Mouse (Mus musculus) erythroblast, embryonic 14.5 days (primary cell): ENCODE data around the gene Tubb4a. TPM values are rescaled to one million over a fixed set of nuclear protein-coding genes. Genes with fewer than 3 reads are reported as not detected.

Experiments
- H3K27me3 ChIP-seq: 2 replicates; pipeline ENCODE4 v1.6.1; 2012; ENCODE audit warnings: inconsistent platforms; ENCODE audit not compliant: control insufficient read depth
- H3K36me3 ChIP-seq: 2 replicates; pipeline ENCODE4 v1.6.1; 2012; ENCODE audit warnings: mild to moderate bottlenecking, inconsistent platforms; ENCODE audit not compliant: control insufficient read depth
- H3K4me1 ChIP-seq: 2 replicates; pipeline ENCODE4 v1.6.1; 2012; ENCODE audit warnings: inconsistent platforms; ENCODE audit not compliant: control insufficient read depth
- H3K4me3 ChIP-seq: replicated peaks from 2 replicates; pipeline ENCODE3; 2012; ENCODE audit warnings: moderate library complexity, mild to moderate bottlenecking, inconsistent platforms
- H3K9me3 ChIP-seq: 2 replicates; pipeline ENCODE4 v1.6.1; 2012; ENCODE audit warnings: low read length, inconsistent platforms, mixed read lengths; ENCODE audit not compliant: control insufficient read depth
- GATA1 ChIP-seq: IDR thresholded peaks from 2 replicates; pipeline ENCODE4 v1.6.1; 2012; ENCODE audit warnings: low read length, inconsistent platforms, mixed read lengths
- TAL1 ChIP-seq: IDR thresholded peaks from 3 replicates; pipeline ENCODE4 v1.6.1; 2012; ENCODE audit warnings: low read length, inconsistent platforms, mixed read lengths
- polyA plus RNA-seq: library from polyadenylated mRNA; stranded (reverse); fragments of >175 nt; gene quantifications from 2 replicates; pipeline ENCODE4 v1.2.3, GENCODE M21; 2012

Gene Tubb4a
- polyA plus RNA-seq, 1 experiment = not detected

GRCm38 (mm10) chr17:57105181-57106034, 17.8 kb upstream of the Tubb4a start, which contains the start of gene Tnfsf9:
Tnfsf9 (plus strand) TSS chr17:57105325.
- peaks cover 5% of the 10 kb centered on the region for H3K4me1 ChIP-seq
- TF ChIP-seq GATA1 = no peak
- no peak for TF ChIP-seq TAL1
- peak within 1 kb of the TSS; percentile 47 for H3K4me3 ChIP-seq
- no peaks in the 10 kb centered on the region for H3K9me3 ChIP-seq
- H3K27me3 ChIP-seq = peaks cover 38% of the 10 kb centered on the region
- H3K36me3 ChIP-seq = no peaks in the 10 kb centered on the region

- Histone ChIP-seq H3K4me1 (peaks cover 12% of the 10 kb centered on the region), H3K27me3 (peaks cover 38% of the 10 kb centered on the region), H3K4me3 (no peak overlapping the region), H3K36me3 (no peaks in the 10 kb centered on the region), H3K9me3 (no peaks in the 10 kb centered on the region)
- TF ChIP-seq TAL1 = no peak
- TF ChIP-seq GATA1 = no peak
Measured at GRCm38 (mm10) chr17:57104496-57104895, 16.9 kb upstream of the Tubb4a start.

GRCm38 (mm10) chr17:57102276-57102675, 14.7 kb upstream of the Tubb4a start:
- peaks cover 37% of the 10 kb centered on the region for H3K27me3 ChIP-seq
- no peak for TF ChIP-seq TAL1
- no peak overlapping the region for H3K4me3 ChIP-seq
- H3K36me3 ChIP-seq = no peaks in the 10 kb centered on the region
- peaks cover 14% of the 10 kb centered on the region for H3K4me1 ChIP-seq
- H3K9me3 ChIP-seq = no peaks in the 10 kb centered on the region

GRCm38 (mm10) chr17:57099629-57100325, 12.2 kb upstream of the Tubb4a start:
- Histone ChIP-seq H3K9me3 (no peaks in the 10 kb centered on the region), H3K4me1 (peaks cover 17% of the 10 kb centered on the region), H3K36me3 (no peaks in the 10 kb centered on the region), H3K27me3 (peaks cover 16% of the 10 kb centered on the region), H3K4me3 (no peak overlapping the region)
- no peak for TF ChIP-seq TAL1
- TF ChIP-seq GATA1 = no peak

GRCm38 (mm10) chr17:57098321-57098720, 10.7 kb upstream of the Tubb4a start:
- Histone ChIP-seq H3K4me1 (peaks cover 19% of the 10 kb centered on the region), H3K36me3 (no peaks in the 10 kb centered on the region), H3K9me3 (no peaks in the 10 kb centered on the region)

GRCm38 (mm10) chr17:57096623-57096920, 9.0 kb upstream of the Tubb4a start:
- H3K27me3 ChIP-seq = peaks cover 3% of the 10 kb centered on the region; the same call in 1 of the 2 replicates
- peaks cover 19% of the 10 kb centered on the region for H3K4me1 ChIP-seq
- TF ChIP-seq TAL1 (no peak), GATA1 (no peak)

More at GRCm38 (mm10) chr17:57098321-57098720, 10.7 kb upstream of the Tubb4a start:
- peaks cover 3% of the 10 kb centered on the region; the same call in 1 of the 2 replicates for H3K27me3 ChIP-seq
- TF ChIP-seq TAL1 (no peak), GATA1 (no peak)
- no peak overlapping the region for H3K4me3 ChIP-seq

GRCm38 (mm10) chr17:57095855-57096622, 8.5 kb upstream of the Tubb4a start:
- Histone ChIP-seq H3K4me1 (peaks cover 19% of the 10 kb centered on the region), H3K9me3 (no peaks in the 10 kb centered on the region), H3K27me3 (peaks cover 3% of the 10 kb centered on the region; the same call in 1 of the 2 replicates), H3K36me3 (no peaks in the 10 kb centered on the region), H3K4me3 (no peak overlapping the region)
- no peak for TF ChIP-seq GATA1
- TF ChIP-seq TAL1 = no peak

More at GRCm38 (mm10) chr17:57096623-57096920, 9.0 kb upstream of the Tubb4a start:
- no peaks in the 10 kb centered on the region for H3K36me3 ChIP-seq
- no peak overlapping the region for H3K4me3 ChIP-seq
- H3K9me3 ChIP-seq = no peaks in the 10 kb centered on the region

GRCm38 (mm10) chr17:57094222-57094621, 6.6 kb upstream of the Tubb4a start:
- Histone ChIP-seq H3K27me3 (peaks cover 3% of the 10 kb centered on the region; the same call in 1 of the 2 replicates), H3K4me3 (no peak overlapping the region), H3K36me3 (no peaks in the 10 kb centered on the region), H3K4me1 (peaks cover 10% of the 10 kb centered on the region), H3K9me3 (no peaks in the 10 kb centered on the region)
- no peak for TF ChIP-seq TAL1
- no peak for TF ChIP-seq GATA1
